Mouse (Mus musculus): ENCODE results near the gene Lix1.

- no peak for TF ChIP-seq POLR2A (IDR thresholded peaks at IDR 0.05; ENCODE audit: extremely low read depth, insufficient read depth, low read length)
- TF ChIP-seq CTCF (IDR thresholded peaks at IDR 0.05; ENCODE audit: low read depth, low read length) = no peak
These were observed 6.4 kb downstream of the Lix1 start for GRCm38 (mm10) chr17:17408720-17409478.
